Mouse (Mus musculus): ENCODE data around the gene Gmfg. TPM values are rescaled to one million over a fixed set of nuclear protein-coding genes. Genes with fewer than 3 reads are reported as not detected.

Gmfg gene
- polyA plus RNA-seq, 1 experiment from 2014 or later: 6.4 TPM

DNA sequence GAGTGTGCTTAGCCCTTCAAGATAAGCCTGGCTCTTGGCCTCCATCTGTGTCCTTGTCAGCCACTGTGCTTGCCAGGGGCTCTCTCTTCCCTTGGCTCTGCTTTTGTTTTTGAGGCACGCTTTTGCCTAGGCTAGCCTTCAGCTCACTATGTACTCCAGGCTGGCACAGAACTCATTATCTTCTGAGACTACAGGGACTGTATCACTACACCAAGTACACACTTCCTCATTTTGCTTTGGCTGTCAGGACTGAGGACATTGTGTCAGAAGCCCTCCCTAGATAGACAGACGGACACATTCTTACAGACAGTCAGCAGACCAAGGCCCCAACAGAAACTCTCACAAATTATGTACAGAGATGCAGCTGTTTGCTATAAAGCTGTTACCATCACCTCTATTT is 25.5 kb downstream of the Gmfg start:
- no peaks in the 10 kb centered on the region; the same call in 1 of the 2 replicates for H3K36me3 ChIP-seq (ENCODE audit: control insufficient read depth, insufficient read depth, low read length)
- 85% methylated on average over 2 of the region's 2 CpGs for WGBS (ENCODE audit: insufficient replicate concordance)
- no peak overlapping the region for H3K4me2 ChIP-seq

DNA sequence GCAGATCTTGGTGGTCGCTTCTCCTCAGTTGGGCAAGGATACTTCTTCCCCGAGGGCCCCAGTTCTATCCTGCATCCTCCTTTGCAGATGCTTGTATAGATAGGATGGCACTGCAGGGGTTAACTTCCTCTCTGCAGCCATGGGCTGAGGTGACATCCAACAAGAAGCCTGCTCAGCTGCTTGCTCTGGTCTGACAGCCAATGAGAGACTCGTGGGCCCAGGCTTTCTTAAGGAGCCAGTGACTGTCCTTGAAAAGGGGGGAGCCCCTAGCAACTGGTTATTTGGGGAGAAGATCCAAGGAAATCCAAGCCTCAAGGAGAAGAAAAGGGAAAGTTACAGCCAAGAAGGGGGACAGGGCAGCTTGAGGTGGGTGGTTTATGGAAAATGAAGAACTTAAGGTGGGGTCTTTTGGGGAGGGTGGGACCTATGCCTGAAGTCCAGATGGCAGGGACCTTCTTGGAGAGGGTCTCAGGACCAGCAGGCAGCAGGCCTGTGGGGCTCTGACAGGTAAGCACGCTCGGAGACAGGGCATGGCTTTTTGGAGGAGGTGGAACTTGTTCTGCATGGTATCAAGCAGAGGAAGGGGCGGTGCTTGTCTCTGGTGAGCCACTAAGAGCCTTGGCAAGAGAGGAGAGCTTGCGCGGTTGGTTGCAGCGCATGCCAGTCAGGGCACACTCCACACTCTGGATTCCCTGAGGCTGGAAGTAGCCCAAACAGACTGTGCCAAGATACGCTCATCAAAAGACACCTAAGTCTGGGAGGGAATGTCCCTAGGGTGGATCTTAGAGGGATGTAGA is 27.4 kb downstream of the Gmfg start:
- H3K4me1 ChIP-seq (ENCODE audit: control insufficient read depth, insufficient read depth, low read length): peaks cover 11% of the 10 kb centered on the region; the same call in 1 of the 2 replicates
- H3K36me3 ChIP-seq (ENCODE audit: control insufficient read depth, insufficient read depth, low read length): no peaks in the 10 kb centered on the region; the same call in 1 of the 2 replicates
- peaks cover 27% of the 10 kb centered on the region for H3K27me3 ChIP-seq (ENCODE audit: control insufficient read depth, insufficient read depth, low read length)
- no peak overlapping the region for H3K4me3 ChIP-seq (ENCODE audit: low read depth, low read length)
- ATAC-seq (replicated peaks; ENCODE audit: insufficient number of reproducible peaks, low FRiP score, low TSS enrichment): no peak
- no peaks in the 10 kb centered on the region for H3K9me3 ChIP-seq (replicated peaks; ENCODE audit: control insufficient read depth, low read length)
- H3K27ac ChIP-seq (ENCODE audit: low read depth, low read length): no peak overlapping the region
- peak overlapping the region; percentile 4; the same call in 1 of the 2 replicates for H3K4me2 ChIP-seq
- 57% methylated on average over 10 of the region's 10 CpGs for WGBS (ENCODE audit: insufficient replicate concordance)
- H3K9ac ChIP-seq (ENCODE audit: low read depth, low read length): no peak overlapping the region

More for the DNA sequence above, 25.5 kb downstream of the Gmfg start:
- Histone ChIP-seq H3K9ac (ENCODE audit: low read depth, low read length) (no peak overlapping the region), H3K9me3 (replicated peaks; ENCODE audit: control insufficient read depth, low read length) (no peaks in the 10 kb centered on the region), H3K4me1 (ENCODE audit: control insufficient read depth, insufficient read depth, low read length) (peaks cover 11% of the 10 kb centered on the region; the same call in 1 of the 2 replicates), H3K27me3 (ENCODE audit: control insufficient read depth, insufficient read depth, low read length) (peaks cover 17% of the 10 kb centered on the region), H3K27ac (ENCODE audit: low read depth, low read length) (no peak overlapping the region), H3K4me3 (ENCODE audit: low read depth, low read length) (no peak overlapping the region)
- ATAC-seq (replicated peaks; ENCODE audit: insufficient number of reproducible peaks, low FRiP score, low TSS enrichment): no peak

DNA sequence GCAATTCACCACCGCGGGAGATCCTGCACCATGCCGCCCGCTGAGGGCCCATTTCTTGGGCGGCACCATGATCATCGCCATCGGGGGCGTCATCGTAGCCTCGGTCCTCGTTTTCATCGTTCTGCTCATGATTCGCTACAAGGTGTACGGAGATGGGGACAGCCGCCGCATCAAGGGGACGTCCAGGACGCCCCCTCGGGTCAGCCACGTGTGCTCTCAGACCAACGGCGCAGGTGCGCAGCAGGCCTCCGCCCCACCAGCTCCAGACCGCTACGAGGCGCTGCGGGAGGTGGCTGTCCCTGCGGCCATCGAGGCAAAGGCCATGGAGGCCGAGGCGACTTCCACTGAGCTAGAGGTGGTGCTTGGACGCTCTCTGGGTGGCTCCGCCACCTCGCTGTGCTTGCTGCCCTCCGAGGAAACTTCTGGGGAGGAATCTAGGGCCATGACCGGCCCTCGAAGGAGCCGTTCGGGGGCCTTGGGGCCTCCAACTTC is 29.5 kb downstream of the Gmfg start:
- ATAC-seq (replicated peaks; ENCODE audit: insufficient number of reproducible peaks, low FRiP score, low TSS enrichment): 0 out of 2 replicates have a peak, but pooled peaks have one; percentile 4
- H3K36me3 ChIP-seq (ENCODE audit: control insufficient read depth, insufficient read depth, low read length): no peaks in the 10 kb centered on the region
- WGBS (ENCODE audit: insufficient replicate concordance): 11% methylated on average over 40 of the region's 40 CpGs
- peak overlapping the region; percentile 93 for H3K4me2 ChIP-seq
- H3K4me3 ChIP-seq (ENCODE audit: low read depth, low read length): peak overlapping the region; percentile 59
- peaks cover 27% of the 10 kb centered on the region for H3K27me3 ChIP-seq (ENCODE audit: control insufficient read depth, insufficient read depth, low read length)
- H3K9ac ChIP-seq (ENCODE audit: low read depth, low read length): peak overlapping the region; percentile 77
- H3K4me1 ChIP-seq (ENCODE audit: control insufficient read depth, insufficient read depth, low read length): peaks cover 20% of the 10 kb centered on the region
- no peak overlapping the region for H3K27ac ChIP-seq (ENCODE audit: low read depth, low read length)
- H3K9me3 ChIP-seq (replicated peaks; ENCODE audit: control insufficient read depth, low read length): no peaks in the 10 kb centered on the region

DNA sequence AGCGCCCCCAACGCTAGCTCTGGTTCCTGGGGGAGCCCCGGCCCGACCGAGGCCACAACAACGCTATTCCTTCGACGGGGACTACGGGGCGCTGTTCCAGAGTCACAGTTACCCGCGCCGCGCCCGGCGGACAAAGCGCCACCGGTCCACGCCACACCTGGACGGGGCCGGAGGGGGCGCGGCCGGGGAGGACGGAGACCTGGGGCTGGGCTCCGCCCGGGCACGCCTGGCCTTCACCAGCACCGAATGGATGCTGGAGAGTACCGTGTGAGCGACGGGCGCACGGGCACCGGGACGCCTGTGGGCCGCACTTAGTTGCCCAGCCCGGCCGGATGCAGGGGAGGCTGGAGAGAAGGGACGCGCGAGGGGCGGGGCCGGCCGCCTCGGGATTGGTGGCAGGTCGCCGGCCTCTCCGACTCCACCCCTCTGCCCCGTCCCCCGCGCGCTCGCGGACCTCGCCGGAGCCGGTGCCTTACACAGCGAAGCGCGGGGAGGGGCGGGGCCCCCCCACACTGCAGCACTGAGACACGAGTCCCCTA is 30.0 kb downstream of the Gmfg start:
- no peaks in the 10 kb centered on the region for H3K9me3 ChIP-seq (replicated peaks; ENCODE audit: control insufficient read depth, low read length)
- whole genome bisulfite sequencing (ENCODE audit: insufficient replicate concordance): 2% methylated on average over 60 of the region's 63 CpGs
- ATAC-seq (replicated peaks; ENCODE audit: insufficient number of reproducible peaks, low FRiP score, low TSS enrichment): peak; percentile 71
- peak overlapping the region; percentile 59 for H3K4me3 ChIP-seq (ENCODE audit: low read depth, low read length)
- H3K36me3 ChIP-seq (ENCODE audit: control insufficient read depth, insufficient read depth, low read length): no peaks in the 10 kb centered on the region
- H3K9ac ChIP-seq (ENCODE audit: low read depth, low read length): peak overlapping the region; percentile 77
- H3K4me2 ChIP-seq: peak overlapping the region; percentile 93
- H3K4me1 ChIP-seq (ENCODE audit: control insufficient read depth, insufficient read depth, low read length): peaks cover 20% of the 10 kb centered on the region
- no peak overlapping the region for H3K27ac ChIP-seq (ENCODE audit: low read depth, low read length)
- H3K27me3 ChIP-seq (ENCODE audit: control insufficient read depth, insufficient read depth, low read length): peaks cover 27% of the 10 kb centered on the region

DNA sequence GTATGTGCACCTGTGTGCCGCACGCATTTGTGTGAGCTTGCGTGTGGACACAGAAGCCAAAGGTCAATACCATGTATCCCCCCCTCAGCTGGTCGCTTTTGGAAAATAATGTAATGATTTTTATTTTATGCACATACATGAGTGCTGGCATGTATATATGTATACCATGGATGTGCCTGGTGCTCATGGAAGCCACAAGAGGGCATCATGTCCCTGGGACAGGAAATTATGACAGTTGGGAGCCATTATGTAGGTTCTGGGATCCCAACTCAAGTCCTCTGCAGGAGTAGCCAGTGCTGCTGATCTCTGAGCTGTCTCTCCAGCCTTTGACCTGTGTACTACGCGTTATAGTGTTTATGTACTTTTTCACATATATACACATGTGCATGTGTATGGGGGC is 38.9 kb downstream of the Gmfg start:
- H3K27me3 ChIP-seq (ENCODE audit: control insufficient read depth, insufficient read depth, low read length): no peaks in the 10 kb centered on the region; the same call in 1 of the 2 replicates
- H3K9me3 ChIP-seq (replicated peaks; ENCODE audit: control insufficient read depth, low read length): no peaks in the 10 kb centered on the region
- H3K36me3 ChIP-seq (ENCODE audit: control insufficient read depth, insufficient read depth, low read length): no peaks in the 10 kb centered on the region
- no peak for ATAC-seq (replicated peaks; ENCODE audit: insufficient number of reproducible peaks, low FRiP score, low TSS enrichment)
- H3K9ac ChIP-seq (ENCODE audit: low read depth, low read length): no peak overlapping the region
- no peak overlapping the region for H3K27ac ChIP-seq (ENCODE audit: low read depth, low read length)
- 78% methylated on average over 6 of the region's 6 CpGs for WGBS (ENCODE audit: insufficient replicate concordance)
- no peak overlapping the region for H3K4me3 ChIP-seq (ENCODE audit: low read depth, low read length)
- H3K4me2 ChIP-seq: no peak overlapping the region
- H3K4me1 ChIP-seq (ENCODE audit: control insufficient read depth, insufficient read depth, low read length): peaks cover 4% of the 10 kb centered on the region

DNA sequence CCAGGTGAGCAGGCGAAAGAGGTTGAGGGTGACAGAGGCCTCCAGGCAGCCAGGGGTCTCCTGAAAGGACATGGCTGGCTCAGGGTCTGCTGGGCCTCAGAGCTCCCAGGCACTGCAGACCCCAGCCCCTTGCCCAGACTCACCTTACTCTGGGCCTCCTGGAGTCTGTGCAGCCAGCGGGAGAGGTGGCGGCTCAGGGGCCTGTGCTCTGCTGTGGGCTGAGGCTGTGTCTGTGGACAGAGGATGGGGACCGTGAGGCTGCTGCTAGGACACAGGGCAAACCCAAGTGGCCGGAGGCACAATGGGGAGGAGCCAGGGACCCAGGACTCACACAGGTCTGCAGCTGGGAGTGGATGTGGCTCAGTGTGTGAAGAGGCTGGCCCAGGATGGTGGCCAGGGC is 40.1 kb downstream of the Gmfg start:
- H3K27me3 ChIP-seq (ENCODE audit: control insufficient read depth, insufficient read depth, low read length): no peaks in the 10 kb centered on the region; the same call in 1 of the 2 replicates
- peak; percentile 42; the same call in 1 of the 2 replicates for ATAC-seq (replicated peaks; ENCODE audit: insufficient number of reproducible peaks, low FRiP score, low TSS enrichment)
- no peak overlapping the region for H3K4me2 ChIP-seq
- H3K27ac ChIP-seq (ENCODE audit: low read depth, low read length): no peak overlapping the region
- H3K9ac ChIP-seq (ENCODE audit: low read depth, low read length): no peak overlapping the region
- no peaks in the 10 kb centered on the region for H3K36me3 ChIP-seq (ENCODE audit: control insufficient read depth, insufficient read depth, low read length)
- WGBS (ENCODE audit: insufficient replicate concordance): 76% methylated on average over 5 of the region's 5 CpGs
- no peaks in the 10 kb centered on the region for H3K4me1 ChIP-seq (ENCODE audit: control insufficient read depth, insufficient read depth, low read length)
- H3K9me3 ChIP-seq (replicated peaks; ENCODE audit: control insufficient read depth, low read length): no peaks in the 10 kb centered on the region
- H3K4me3 ChIP-seq (ENCODE audit: low read depth, low read length): no peak overlapping the region

DNA sequence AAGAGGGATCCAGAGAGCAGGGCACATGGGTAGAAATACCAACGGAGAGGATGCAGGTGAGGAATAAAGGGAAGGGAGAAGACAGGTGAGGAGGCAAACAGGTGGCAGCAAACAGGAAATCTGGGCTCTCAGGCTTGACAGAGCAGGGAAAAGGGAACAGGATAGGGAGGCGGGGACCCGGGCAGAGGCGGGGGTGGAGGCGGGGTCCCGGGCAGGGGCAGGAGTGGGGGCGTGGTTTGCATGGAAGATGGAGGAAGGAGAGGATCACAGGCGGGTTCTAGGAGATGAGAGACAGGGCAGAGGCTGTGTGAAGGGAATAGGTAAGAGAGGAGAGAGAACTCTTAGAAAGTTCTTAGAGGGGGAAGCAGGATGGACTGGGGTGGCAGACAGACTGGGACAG is 41.6 kb downstream of the Gmfg start:
- Histone ChIP-seq H3K27me3 (ENCODE audit: control insufficient read depth, insufficient read depth, low read length) (no peaks in the 10 kb centered on the region; the same call in 1 of the 2 replicates), H3K4me2 (no peak overlapping the region), H3K9ac (ENCODE audit: low read depth, low read length) (no peak overlapping the region), H3K4me1 (ENCODE audit: control insufficient read depth, insufficient read depth, low read length) (no peaks in the 10 kb centered on the region), H3K36me3 (ENCODE audit: control insufficient read depth, insufficient read depth, low read length) (no peaks in the 10 kb centered on the region), H3K27ac (ENCODE audit: low read depth, low read length) (no peak overlapping the region), H3K9me3 (replicated peaks; ENCODE audit: control insufficient read depth, low read length) (no peaks in the 10 kb centered on the region), H3K4me3 (ENCODE audit: low read depth, low read length) (no peak overlapping the region)
- WGBS (ENCODE audit: insufficient replicate concordance): 8% methylated on average over 8 of the region's 8 CpGs
- no peak for ATAC-seq (replicated peaks; ENCODE audit: insufficient number of reproducible peaks, low FRiP score, low TSS enrichment)

DNA sequence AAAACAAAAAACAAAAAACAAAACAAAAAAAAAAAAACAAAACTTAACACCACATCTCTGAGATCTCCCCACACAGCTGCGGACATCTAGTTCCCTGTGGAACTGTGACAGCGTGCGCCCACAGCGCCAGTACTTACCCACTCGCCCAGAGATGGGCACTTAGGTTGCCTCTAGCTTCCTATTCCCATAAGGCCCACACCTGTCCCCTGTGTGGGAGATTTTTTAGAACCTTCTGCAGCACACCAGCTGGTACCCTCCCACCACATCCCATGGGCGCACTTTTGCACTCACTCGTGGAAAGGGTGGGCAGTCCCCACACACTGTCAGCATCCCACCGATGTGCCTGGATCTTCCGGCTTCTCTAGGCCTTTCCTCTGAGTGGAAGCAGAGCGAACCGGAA is 45.6 kb downstream of the Gmfg start:
- WGBS (ENCODE audit: insufficient replicate concordance): 81% methylated on average over 11 of the region's 11 CpGs
- H3K27me3 ChIP-seq (ENCODE audit: control insufficient read depth, insufficient read depth, low read length): peaks cover 4% of the 10 kb centered on the region; the same call in 1 of the 2 replicates
- no peak overlapping the region for H3K9ac ChIP-seq (ENCODE audit: low read depth, low read length)
- H3K27ac ChIP-seq (ENCODE audit: low read depth, low read length): no peak overlapping the region
- no peaks in the 10 kb centered on the region for H3K36me3 ChIP-seq (ENCODE audit: control insufficient read depth, insufficient read depth, low read length)
- H3K4me2 ChIP-seq: no peak overlapping the region
- no peak for ATAC-seq (replicated peaks; ENCODE audit: insufficient number of reproducible peaks, low FRiP score, low TSS enrichment)
- H3K4me3 ChIP-seq (ENCODE audit: low read depth, low read length): no peak overlapping the region
- no peaks in the 10 kb centered on the region for H3K4me1 ChIP-seq (ENCODE audit: control insufficient read depth, insufficient read depth, low read length)
- H3K9me3 ChIP-seq (replicated peaks; ENCODE audit: control insufficient read depth, low read length): no peaks in the 10 kb centered on the region

Data from heart, embryonic 11.5 days (tissue).